Mouse (Mus musculus) CH12.LX (cell line): ENCODE data around the gene Rgs19.

Experiments used
- CHD2 ChIP-seq: IDR thresholded peaks from 2 replicates; pipeline ENCODE4 v1.6.1; 2011; ENCODE audit warnings: low read length, improper control_type of control experiment
- CTCF ChIP-seq, 2 experiments: IDR thresholded peaks in 1 of 2; conservative IDR thresholded peaks in 1 of 2; 2 replicates each; pipeline ENCODE4 v1.5.1; 2011 to 2012; ENCODE audit warnings: low read depth in 2 of 2, low read length in 2 of 2, improper control_type of control experiment in 1 of 2, inconsistent platforms in 1 of 2, mild to moderate bottlenecking in 1 of 2, moderate library complexity in 1 of 2
- ELF1 ChIP-seq: IDR thresholded peaks from 2 replicates; pipeline ENCODE4 v1.6.1; 2014; ENCODE audit warnings: low read depth, mild to moderate bottlenecking, inconsistent platforms, low read length, improper control_type of control experiment
- EP300 ChIP-seq: IDR thresholded peaks from 2 replicates; pipeline ENCODE4 v1.6.1; 2011; ENCODE audit warnings: low read length, improper control_type of control experiment
- HCFC1 ChIP-seq: IDR thresholded peaks from 2 replicates; pipeline ENCODE4 v1.6.1; 2012; ENCODE audit warnings: low read depth, mild to moderate bottlenecking, inconsistent platforms, low read length, improper control_type of control experiment
- IRF4 ChIP-seq: IDR thresholded peaks from 2 replicates; pipeline ENCODE4 v1.6.1; 2014; ENCODE audit warnings: low read depth, mild to moderate bottlenecking, inconsistent platforms, low read length, improper control_type of control experiment
- MYC ChIP-seq: IDR thresholded peaks from 2 replicates; pipeline ENCODE4 v1.6.1; 2011; ENCODE audit warnings: low read depth, mild to moderate bottlenecking, improper control_type of control experiment, low read length
- NELFE ChIP-seq: IDR thresholded peaks from 2 replicates; pipeline ENCODE4 v1.6.1; 2011; ENCODE audit warnings: low read depth, low read length, improper control_type of control experiment
- POLR2A ChIP-seq: IDR thresholded peaks from 2 replicates; pipeline ENCODE4 v1.6.1; 2011; ENCODE audit warnings: low read depth, mild to moderate bottlenecking, improper control_type of control experiment, low read length
- RCOR1 ChIP-seq: conservative IDR thresholded peaks from 2 replicates; pipeline ENCODE4 v1.6.1; 2012; ENCODE audit warnings: low read depth, mild to moderate bottlenecking, inconsistent platforms, low read length, improper control_type of control experiment
- USF2 ChIP-seq: conservative IDR thresholded peaks from 2 replicates; pipeline ENCODE4 v1.6.1; 2011; ENCODE audit warnings: low read depth, low read length, improper control_type of control experiment
- ZKSCAN1 ChIP-seq: IDR thresholded peaks from 2 replicates; pipeline ENCODE4 v1.6.1; 2012; ENCODE audit warnings: low read depth, inconsistent platforms, low read length, improper control_type of control experiment, borderline replicate concordance
- ZNF384 ChIP-seq: IDR thresholded peaks from 2 replicates; pipeline ENCODE4 v1.6.1; 2012; ENCODE audit warnings: low read depth, low read length, improper control_type of control experiment, inconsistent platforms

- no peak for TF ChIP-seq ELF1
- TF ChIP-seq CTCF (conservative IDR thresholded peaks at IDR 0.05 in 1 of 2, IDR thresholded peaks at IDR 0.05 in 1 of 2; ENCODE audit: low read depth in 2 of 2, low read length in 2 of 2), result no peak
- TF ChIP-seq HCFC1, result no peak
- no peak for TF ChIP-seq EP300
- TF ChIP-seq USF2, result no peak
- TF ChIP-seq IRF4, result no peak
- TF ChIP-seq RCOR1, result no peak
- TF ChIP-seq POLR2A, result no peak
- no peak for TF ChIP-seq ZKSCAN1
- TF ChIP-seq NELFE, result no peak
- no peak for TF ChIP-seq CHD2
- TF ChIP-seq MYC, result no peak
- TF ChIP-seq ZNF384, result no peak
Measured at GRCm38 (mm10) chr2:181696801-181697420, 3.1 kb upstream of the Rgs19 start.
